Mouse (Mus musculus): Measurements from ENCODE around the gene Szrd1. TPM values are rescaled to one million over a fixed set of nuclear protein-coding genes. Genes with fewer than 3 reads are reported as not detected.

Gene Szrd1
- polyA plus RNA-seq (2015; fragmentation: Illumina TruSeq; extraction: RNeasy Lipid Tissue Mini Kit (QIAGEN cat#74804); ENCODE audit: insufficient read depth, low replicate concordance), result 35.3 TPM

DNA sequence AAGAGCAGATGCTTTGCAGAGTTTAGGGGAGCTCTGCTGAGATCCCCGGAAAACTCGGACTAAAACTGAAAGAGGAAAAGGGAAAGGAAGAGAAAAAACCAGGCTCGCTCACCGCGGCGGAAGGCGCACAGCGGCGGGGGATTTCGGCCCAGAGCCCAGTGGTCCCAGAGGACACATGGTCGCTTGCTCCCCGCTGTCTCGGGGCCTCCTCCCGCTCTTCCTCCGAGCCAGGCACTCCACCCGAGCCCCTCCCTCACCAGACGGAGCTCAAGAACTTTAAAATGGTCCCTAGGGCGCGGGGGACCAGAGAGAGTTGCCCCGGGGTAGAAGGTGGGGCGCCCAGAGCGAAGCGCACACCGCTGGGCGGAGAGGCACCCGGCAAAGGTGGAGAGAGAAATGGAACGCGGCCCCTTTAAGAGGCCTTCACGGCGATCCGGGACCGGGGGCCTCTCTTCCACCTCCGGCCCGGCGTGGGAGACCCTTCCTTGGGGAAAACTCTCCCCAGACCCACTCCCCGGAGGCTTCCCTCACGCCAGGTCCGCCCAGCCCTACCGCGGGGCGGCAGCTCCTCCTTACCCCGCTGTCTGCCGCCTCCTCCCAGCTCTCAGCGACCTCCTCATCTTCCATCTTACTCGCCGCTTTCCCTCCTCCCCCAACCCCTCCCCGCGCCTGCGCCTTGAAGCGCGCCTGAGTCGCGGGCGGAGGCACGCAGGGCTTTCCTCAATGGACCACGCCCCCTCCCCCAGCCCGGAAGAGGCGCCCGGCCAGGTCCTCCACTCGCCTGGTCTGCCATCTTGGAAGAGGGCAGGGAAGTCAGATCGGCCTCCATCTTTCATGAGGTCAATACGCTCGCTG, at the start of gene Szrd1:
Gene Szrd1, minus strand, starts transcription at position 660 of the 855 bp plus-strand sequence.

DNA sequence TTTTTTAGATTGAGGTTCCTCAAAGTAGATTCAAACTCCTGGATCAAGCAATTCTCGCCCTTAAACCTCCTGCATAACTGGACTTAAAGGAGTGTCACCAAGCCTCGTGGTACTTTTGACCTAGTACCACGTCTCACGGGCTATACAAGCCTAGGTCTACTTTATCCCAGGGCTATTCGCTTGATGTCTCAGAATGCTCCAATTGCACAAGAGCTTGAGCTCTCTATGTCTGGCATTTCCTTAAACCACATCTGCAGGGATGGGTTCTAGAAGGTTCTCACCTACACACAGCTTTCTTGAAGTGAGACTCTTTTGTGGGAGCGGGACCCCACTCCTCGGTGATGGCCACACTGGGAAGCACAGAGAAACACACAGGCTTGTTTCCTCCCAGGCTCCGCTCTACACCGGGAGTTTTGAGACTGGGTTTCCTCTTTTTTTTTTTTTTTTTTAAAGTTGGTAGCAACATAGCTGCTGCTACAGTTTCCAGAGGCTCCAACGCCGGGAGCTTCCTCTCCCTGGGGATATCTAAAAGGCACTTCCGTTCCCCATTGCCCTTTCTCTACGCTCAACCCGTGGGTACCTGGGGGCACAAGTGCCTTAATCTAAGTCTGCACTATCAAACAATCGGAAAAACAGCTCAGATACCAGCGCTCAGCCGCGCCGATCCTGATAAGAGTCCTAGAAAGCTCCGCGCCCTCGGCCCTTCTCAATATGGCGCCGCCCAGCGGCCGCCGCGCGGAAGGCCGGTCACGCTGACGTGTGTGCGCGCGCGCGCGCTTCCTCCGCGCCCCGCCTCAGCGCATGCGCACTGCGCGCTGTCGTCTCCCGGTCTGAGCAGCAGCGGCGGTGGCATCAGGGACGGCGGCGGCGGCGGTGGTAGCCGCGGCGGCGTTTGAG, 7.8 kb upstream of the Szrd1 start, which contains the start of gene Fbxo42:
Gene Fbxo42, plus strand, starts transcription at position 802 of the 897 bp plus-strand sequence.

DNA sequence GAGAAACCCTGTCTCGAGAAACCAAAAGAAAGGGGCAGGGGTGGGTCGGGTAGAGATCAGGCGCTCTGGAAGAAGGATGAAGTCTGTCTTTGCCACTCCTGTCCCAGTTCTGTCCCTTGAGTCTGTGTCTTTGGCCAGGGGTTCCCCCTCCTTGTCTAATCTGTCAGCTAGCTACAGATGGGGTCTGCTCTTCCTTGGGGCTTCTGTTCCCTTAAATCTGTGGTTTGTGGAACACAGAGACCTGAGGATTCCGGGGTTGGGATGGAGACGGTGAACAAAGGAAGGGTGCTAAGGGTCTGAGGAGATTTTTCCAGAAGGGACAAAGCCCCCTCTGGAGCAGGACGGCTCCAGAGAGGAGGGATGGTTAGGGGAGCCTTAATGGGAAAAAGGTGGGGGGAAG, 51.5 kb downstream of the Szrd1 start, which contains the start of gene Spata21:
Gene Spata21, plus strand, starts transcription at position 301 of the 400 bp plus-strand sequence.

DNA sequence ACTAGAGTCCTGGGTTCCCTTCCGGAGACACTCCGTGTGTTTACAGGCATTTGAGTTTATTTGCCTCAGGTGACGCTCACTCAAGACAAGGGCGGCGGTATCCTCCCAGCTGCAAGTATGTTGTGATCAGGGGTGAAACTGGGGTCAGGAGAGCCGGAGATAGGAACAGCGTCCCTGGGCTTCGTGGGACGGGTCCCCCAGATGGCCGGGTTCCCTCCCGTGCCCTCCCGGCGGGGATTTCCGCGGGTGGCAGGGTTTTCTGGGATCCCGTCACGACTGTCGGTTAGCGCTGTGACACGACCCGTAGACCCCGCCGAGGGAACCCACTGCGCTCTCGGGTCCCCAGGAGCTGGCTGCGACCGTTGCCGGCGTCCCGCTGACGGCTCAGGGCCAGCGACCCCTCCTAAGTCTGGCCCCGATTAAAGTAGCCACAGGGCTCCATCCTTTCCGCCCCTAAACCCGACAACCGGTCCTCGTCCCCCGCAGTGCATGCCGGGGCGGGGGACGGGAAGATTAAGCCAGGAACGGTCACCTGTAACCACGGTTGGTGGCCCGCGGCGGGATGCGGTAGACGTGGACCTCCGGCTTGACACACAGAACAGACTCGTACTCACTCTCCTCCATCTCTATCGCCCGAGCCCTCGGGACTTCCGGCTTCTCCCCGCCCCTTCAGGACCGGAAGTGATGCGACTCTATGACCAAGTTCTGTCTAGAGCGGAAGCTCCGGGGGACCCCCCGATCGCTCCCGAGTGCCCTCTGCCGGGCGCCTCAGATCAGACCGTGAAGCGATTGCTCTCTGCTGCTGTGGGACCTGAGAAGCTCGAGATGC, 61.7 kb downstream of the Szrd1 start, which contains the start of gene Necap2:
Gene Necap2, minus strand, starts transcription at position 677 of the 829 bp plus-strand sequence.

Other genes with a start within 250 kb of the Szrd1 start
- 10.4 TPM for gene Padi2, start 233.4 kb downstream of the Szrd1 start, polyA plus RNA-seq (2015; fragmentation: Illumina TruSeq; extraction: RNeasy Lipid Tissue Mini Kit (QIAGEN cat#74804); ENCODE audit: insufficient read depth, low replicate concordance)
- gene Sdhb, start 178.6 kb downstream of the Szrd1 start, polyA plus RNA-seq (2015; fragmentation: Illumina TruSeq; extraction: RNeasy Lipid Tissue Mini Kit (QIAGEN cat#74804); ENCODE audit: insufficient read depth, low replicate concordance), result 79.2 TPM
- 27.2 TPM for gene Atp13a2, start 152.9 kb downstream of the Szrd1 start, polyA plus RNA-seq (2015; fragmentation: Illumina TruSeq; extraction: RNeasy Lipid Tissue Mini Kit (QIAGEN cat#74804); ENCODE audit: insufficient read depth, low replicate concordance)
- gene Mfap2, start 129.4 kb downstream of the Szrd1 start, polyA plus RNA-seq (2015; fragmentation: Illumina TruSeq; extraction: RNeasy Lipid Tissue Mini Kit (QIAGEN cat#74804); ENCODE audit: insufficient read depth, low replicate concordance), result 0.58 TPM
- gene Crocc, start 79.2 kb downstream of the Szrd1 start, polyA plus RNA-seq (2015; fragmentation: Illumina TruSeq; extraction: RNeasy Lipid Tissue Mini Kit (QIAGEN cat#74804); ENCODE audit: insufficient read depth, low replicate concordance), result 4.0 TPM
- 59.1 TPM for gene Necap2, start 61.4 kb downstream of the Szrd1 start, polyA plus RNA-seq (2015; fragmentation: Illumina TruSeq; extraction: RNeasy Lipid Tissue Mini Kit (QIAGEN cat#74804); ENCODE audit: insufficient read depth, low replicate concordance)
- gene Spata21, start 51.4 kb downstream of the Szrd1 start, polyA plus RNA-seq (2015; fragmentation: Illumina TruSeq; extraction: RNeasy Lipid Tissue Mini Kit (QIAGEN cat#74804); ENCODE audit: insufficient read depth, low replicate concordance), result not detected
- 11.9 TPM for gene Fbxo42, start 8.1 kb upstream of the Szrd1 start, polyA plus RNA-seq (2015; fragmentation: Illumina TruSeq; extraction: RNeasy Lipid Tissue Mini Kit (QIAGEN cat#74804); ENCODE audit: insufficient read depth, low replicate concordance)
- gene Rsg1, start 74.2 kb upstream of the Szrd1 start, polyA plus RNA-seq (2015; fragmentation: Illumina TruSeq; extraction: RNeasy Lipid Tissue Mini Kit (QIAGEN cat#74804); ENCODE audit: insufficient read depth, low replicate concordance), result 0.39 TPM
- gene Arhgef19, start 99.7 kb upstream of the Szrd1 start, polyA plus RNA-seq (2015; fragmentation: Illumina TruSeq; extraction: RNeasy Lipid Tissue Mini Kit (QIAGEN cat#74804); ENCODE audit: insufficient read depth, low replicate concordance), result not detected
- 1.8 TPM for gene Epha2, start 161.5 kb upstream of the Szrd1 start, polyA plus RNA-seq (2015; fragmentation: Illumina TruSeq; extraction: RNeasy Lipid Tissue Mini Kit (QIAGEN cat#74804); ENCODE audit: insufficient read depth, low replicate concordance)
- not detected for gene Fam131c, start 228.4 kb upstream of the Szrd1 start, polyA plus RNA-seq (2015; fragmentation: Illumina TruSeq; extraction: RNeasy Lipid Tissue Mini Kit (QIAGEN cat#74804); ENCODE audit: insufficient read depth, low replicate concordance)